Mouse (Mus musculus) heart, adult 2 months (tissue): ENCODE measurements around the gene Sfmbt1. TPM values are rescaled to one million over a fixed set of nuclear protein-coding genes. Genes with fewer than 3 reads are reported as not detected.

ENCODE experiments used
- DNase-seq, 2 experiments: peaks; one replicate each; pipeline ENCODE4 v3.0.0; 2021
- H3K27ac ChIP-seq: fragments of 200-600 bp; 2 replicates; pipeline ENCODE4 v1.8.1; 2022
- H3K27me3 ChIP-seq: fragments of 200-500 bp; 2 replicates; pipeline ENCODE4 v1.6.1; 2012; ENCODE audit warnings: mild to moderate bottlenecking, low read length, inconsistent platforms, mixed read lengths; ENCODE audit not compliant: control insufficient read depth, insufficient read depth
- H3K36me3 ChIP-seq: fragments of 200-500 bp; 2 replicates; pipeline ENCODE4 v1.6.1; 2012; ENCODE audit warnings: low read length, inconsistent platforms; ENCODE audit not compliant: control insufficient read depth, insufficient read depth
- H3K4me1 ChIP-seq: fragments of 200-500 bp; 2 replicates; pipeline ENCODE4 v1.6.1; 2011; ENCODE audit warnings: low read length; ENCODE audit not compliant: control insufficient read depth, insufficient read depth
- H3K4me3 ChIP-seq: fragments of 200-600 bp; 2 replicates; pipeline ENCODE4 v1.8.1; 2022
- H3K79me2 ChIP-seq: fragments of 200-500 bp; replicated peaks from 2 replicates; pipeline ENCODE4 v1.6.1; 2012; ENCODE audit warnings: mild to moderate bottlenecking, inconsistent platforms, low read length, moderate library complexity, mixed read lengths; ENCODE audit not compliant: control insufficient read depth, insufficient read depth
- H3K9ac ChIP-seq: fragments of 200-500 bp; 2 replicates; pipeline ENCODE4 v1.6.1; 2012; ENCODE audit warnings: low read depth, mild to moderate bottlenecking, control low read depth, inconsistent platforms, low read length, mixed read lengths
- CTCF ChIP-seq: fragments of 200-600 bp; IDR thresholded peaks from 2 replicates; pipeline ENCODE4 v1.8.1; 2022; ENCODE audit warnings: antibody characterized with exemption, mild to moderate bottlenecking, moderate library complexity
- EP300 ChIP-seq: fragments of 200-500 bp; IDR thresholded peaks from 2 replicates; pipeline ENCODE4 v1.6.1; 2011; ENCODE audit warnings: low read depth, low read length, control low read depth; ENCODE audit not compliant: insufficient read depth
- POLR2A ChIP-seq: fragments of 200-500 bp; IDR thresholded peaks from 2 replicates; pipeline ENCODE4 v1.6.1; 2011; ENCODE audit warnings: mild to moderate bottlenecking, low read depth, low read length, control low read depth; ENCODE audit not compliant: insufficient read depth
- WGBS: fragments of 180-500 bp; shearing (Covaris S2); methylation state at CpG from one replicate; pipeline ENCODE4 v1.1.7; 2018; 5-methylcytosine and 5-hydroxymethylcytosine counted together
- intact Hi-C: fragments of 180-260 bp; cut with DNase I; formaldehyde crosslinking; loops from one replicate; pipeline ENCODE4 v1.15.1; 2025
- polyA plus RNA-seq: library from polyadenylated mRNA; depleted of rRNA; stranded (reverse); fragments of >200 nt; gene quantifications from 2 replicates; pipeline ENCODE4 v1.2.3, GENCODE M21; 2012
- total RNA-seq, 2 experiments: library from RNA; stranded (reverse); gene quantifications; 2 replicates each; pipeline ENCODE4 v1.2.3; 2021

Gene Sfmbt1
- total and polyA plus RNA-seq, 3 experiments, result 1.6 to 14.2 (median 12.9) TPM

- Histone ChIP-seq H3K36me3 (no peaks in the 10 kb centered on the region), H3K4me3 (no peak overlapping the region), H3K9ac (no peak overlapping the region), H3K27me3 (no peaks in the 10 kb centered on the region), H3K27ac (no peak overlapping the region), H3K4me1 (peaks cover 2% of the 10 kb centered on the region), H3K79me2 (no peaks in the 10 kb centered on the region)
- WGBS, result 11% methylated on average over 3 of the region's 3 CpGs
- intact Hi-C loops, result loop anchor here (1.0 to 10.0 kb wide), 2 partner anchors 81 to 537 kb away; no protein-coding TSS in a partner anchor
- TF ChIP-seq POLR2A (no peak), CTCF (peak; percentile 93), EP300 (peak; percentile 91)
- peak; percentile 83 to 88 for DNase-seq
Measured at GRCm38 (mm10) chr14:30671986-30672312, 42.7 kb upstream of the Sfmbt1 start.

- no peak for DNase-seq
- Histone ChIP-seq H3K36me3 (no peaks in the 10 kb centered on the region), H3K4me3 (no peak overlapping the region), H3K9ac (no peak overlapping the region), H3K27me3 (no peaks in the 10 kb centered on the region), H3K79me2 (no peaks in the 10 kb centered on the region), H3K27ac (no peak overlapping the region), H3K4me1 (peaks cover 2% of the 10 kb centered on the region)
- 52% methylated on average over 6 of the region's 6 CpGs for WGBS
- intact Hi-C loops, result loop anchor here (10.0 kb wide), 1 partner anchor 540 kb away; no protein-coding TSS in a partner anchor
- TF ChIP-seq POLR2A (no peak), EP300 (no peak), CTCF (no peak)
Measured at GRCm38 (mm10) chr14:30674947-30675346, 39.7 kb upstream of the Sfmbt1 start.

GRCm38 (mm10) chr14:30682131-30682530 lies 32.5 kb upstream of the Sfmbt1 start:
- Histone ChIP-seq H3K36me3 (no peaks in the 10 kb centered on the region), H3K79me2 (no peaks in the 10 kb centered on the region), H3K4me3 (no peak overlapping the region), H3K27ac (no peak overlapping the region), H3K27me3 (no peaks in the 10 kb centered on the region), H3K9ac (no peak overlapping the region), H3K4me1 (no peaks in the 10 kb centered on the region)
- TF ChIP-seq CTCF, result no peak
- TF ChIP-seq EP300, result no peak
- no peak for TF ChIP-seq POLR2A
- intact Hi-C loops, result no loop called here
- 85% methylated on average over 3 of the region's 3 CpGs for WGBS
- DNase-seq, result no peak

GRCm38 (mm10) chr14:30690685-30691084 lies 24.0 kb upstream of the Sfmbt1 start:
- H3K4me3 ChIP-seq, result no peak overlapping the region
- no peaks in the 10 kb centered on the region for H3K79me2 ChIP-seq
- peaks cover 2% of the 10 kb centered on the region for H3K4me1 ChIP-seq
- 96% methylated on average over 3 of the region's 3 CpGs for WGBS
- no peaks in the 10 kb centered on the region for H3K36me3 ChIP-seq
- H3K9ac ChIP-seq, result no peak overlapping the region
- H3K27ac ChIP-seq, result no peak overlapping the region
- no peaks in the 10 kb centered on the region for H3K27me3 ChIP-seq
- no peak for DNase-seq
- intact Hi-C loops, result no loop called here
- no peak for TF ChIP-seq POLR2A
- TF ChIP-seq CTCF, result no peak
- TF ChIP-seq EP300, result no peak

GRCm38 (mm10) chr14:30692439-30692838 lies 22.2 kb upstream of the Sfmbt1 start:
- DNase-seq, result no peak
- TF ChIP-seq CTCF (no peak), EP300 (no peak), POLR2A (no peak)
- 72% methylated on average over 6 of the region's 6 CpGs for WGBS
- Histone ChIP-seq H3K4me3 (no peak overlapping the region), H3K27ac (no peak overlapping the region), H3K79me2 (no peaks in the 10 kb centered on the region), H3K36me3 (no peaks in the 10 kb centered on the region), H3K27me3 (no peaks in the 10 kb centered on the region), H3K9ac (no peak overlapping the region), H3K4me1 (peaks cover 2% of the 10 kb centered on the region)
- intact Hi-C loops, result no loop called here

- Histone ChIP-seq H3K79me2 (no peaks in the 10 kb centered on the region), H3K9ac (no peak overlapping the region), H3K27me3 (no peaks in the 10 kb centered on the region), H3K27ac (no peak overlapping the region), H3K4me1 (peaks cover 2% of the 10 kb centered on the region), H3K36me3 (no peaks in the 10 kb centered on the region), H3K4me3 (no peak overlapping the region)
- WGBS, result 77% methylated on average over 2 of the region's 2 CpGs
- intact Hi-C loops, result loop anchor here (1.0 kb wide), 1 partner anchor 171 kb away; no protein-coding TSS in a partner anchor
- TF ChIP-seq POLR2A (no peak), CTCF (no peak), EP300 (no peak)
- peak in 1 of 2 experiments; percentile 33 for DNase-seq
Measured at GRCm38 (mm10) chr14:30694786-30695185, 19.9 kb upstream of the Sfmbt1 start.
